Mouse (Mus musculus): ENCODE data around the gene Tuba1b. TPM values are rescaled to one million over a fixed set of nuclear protein-coding genes. Genes with fewer than 3 reads are reported as not detected.
"Not testable (repeated sequence)": the region's sequence is repeated elsewhere in the genome, so short reads cannot be mapped to it uniquely, and the experiment has no call there.

The Tuba1b gene
- total RNA-seq (2021), result 100 to 1,000 TPM; 188 to 204 TPM
- long read RNA-seq, experiment 1, transcript Tuba1b-201 (4 exons, 1,743 nt), result major isoform, 515 of 550 reads
- long read RNA-seq, experiment 1, partial matches to known transcripts, result 35 of 550 reads
- long read RNA-seq, experiment 1, other reads (novel, unspliced or antisense), result 0 of 550 reads
- long read RNA-seq, experiment 2, transcript Tuba1b-201 (4 exons, 1,743 nt), result major isoform, 471 of 512 reads
- long read RNA-seq, experiment 2, partial matches to known transcripts, result 38 of 512 reads
- long read RNA-seq, experiment 2, other reads (novel, unspliced or antisense), result 3 of 512 reads

DNA sequence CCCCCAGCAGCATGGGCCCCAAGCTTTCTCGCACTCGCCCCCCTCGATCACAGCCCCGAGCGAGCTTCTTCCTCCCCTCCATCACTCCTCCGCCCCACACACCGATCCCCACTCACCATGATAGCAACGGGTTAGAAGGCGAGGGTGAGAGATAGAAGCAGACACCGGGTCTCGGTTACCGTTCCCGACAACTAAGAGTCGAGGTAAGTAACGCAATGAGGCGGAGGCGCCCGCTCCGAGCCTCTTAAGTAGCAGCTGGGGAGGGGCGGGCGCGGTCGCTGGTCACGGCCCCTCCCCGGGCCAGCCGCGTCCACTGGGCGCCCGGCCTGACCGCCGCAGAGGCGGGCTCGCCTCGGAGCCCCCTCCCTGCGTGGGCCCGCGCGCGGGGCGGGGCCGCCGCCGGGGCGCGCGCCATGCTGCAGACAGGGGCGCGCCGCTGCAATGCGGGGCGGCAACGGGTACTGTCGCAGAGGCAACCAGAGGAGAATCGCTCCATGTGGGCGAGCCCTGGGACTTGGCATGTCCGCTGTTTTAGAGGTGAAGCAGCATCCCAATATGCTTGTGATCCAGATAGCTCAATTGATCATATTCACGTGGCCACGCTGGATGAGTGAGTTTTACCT is at the start of gene Tuba1b:
TSS of gene Tuba1b (minus strand) at position 349 of the 623 bp plus-strand sequence.
- DNase-seq, result peak; percentile 90

DNA sequence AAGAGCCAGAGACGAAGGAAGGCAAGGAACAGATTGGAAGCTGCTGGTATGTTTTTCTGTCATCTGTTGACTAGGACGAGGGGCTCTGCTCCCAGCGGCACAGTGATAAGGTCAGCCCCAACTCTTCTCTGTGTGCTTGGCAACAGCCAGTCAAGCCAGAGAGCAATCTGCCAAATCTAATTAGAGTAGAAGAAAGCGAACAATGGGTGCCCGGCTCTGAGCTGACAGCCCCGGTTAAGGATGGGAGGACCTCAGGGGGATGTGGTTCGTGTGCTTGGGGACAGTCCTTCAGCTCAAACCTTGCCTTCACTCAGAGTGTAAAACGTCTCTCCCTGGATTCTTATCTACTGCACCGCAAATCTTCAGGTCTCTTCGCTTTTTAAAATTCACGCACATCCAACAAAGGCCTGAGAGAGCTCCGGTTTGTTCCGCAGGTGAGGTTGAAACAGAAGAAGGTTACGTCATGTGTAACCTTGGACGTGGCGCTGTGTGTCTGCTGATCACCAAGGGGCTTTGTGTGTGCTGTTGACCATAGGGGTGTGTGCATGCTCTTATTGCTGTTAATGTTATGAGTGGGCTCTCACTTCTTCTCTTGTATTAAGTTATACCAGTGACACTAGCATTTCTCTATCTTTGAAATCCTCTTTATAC is 49.2 kb upstream of the Tuba1b start:
- DNase-seq, result no peak

DNA sequence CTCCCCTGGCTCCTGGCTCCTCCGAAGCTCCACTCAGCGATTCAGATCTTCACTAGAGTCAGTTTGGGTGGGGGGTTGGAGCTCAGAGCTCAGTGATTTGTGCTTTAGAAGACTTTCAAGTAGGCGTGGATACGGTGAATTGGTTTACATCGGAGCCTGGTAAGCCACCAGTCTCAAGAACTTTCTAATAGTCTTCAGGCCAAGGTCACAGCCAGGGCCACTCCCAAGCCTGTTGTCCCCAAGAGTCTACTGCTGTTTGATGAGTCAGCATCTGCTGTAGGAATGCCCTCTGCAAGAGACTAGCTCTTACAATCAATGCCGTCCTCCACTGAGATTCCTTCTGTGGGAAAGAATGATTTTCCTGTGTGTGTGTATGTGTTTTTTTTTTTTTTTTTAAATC is 47.7 kb upstream of the Tuba1b start:
- no peak for DNase-seq

DNA sequence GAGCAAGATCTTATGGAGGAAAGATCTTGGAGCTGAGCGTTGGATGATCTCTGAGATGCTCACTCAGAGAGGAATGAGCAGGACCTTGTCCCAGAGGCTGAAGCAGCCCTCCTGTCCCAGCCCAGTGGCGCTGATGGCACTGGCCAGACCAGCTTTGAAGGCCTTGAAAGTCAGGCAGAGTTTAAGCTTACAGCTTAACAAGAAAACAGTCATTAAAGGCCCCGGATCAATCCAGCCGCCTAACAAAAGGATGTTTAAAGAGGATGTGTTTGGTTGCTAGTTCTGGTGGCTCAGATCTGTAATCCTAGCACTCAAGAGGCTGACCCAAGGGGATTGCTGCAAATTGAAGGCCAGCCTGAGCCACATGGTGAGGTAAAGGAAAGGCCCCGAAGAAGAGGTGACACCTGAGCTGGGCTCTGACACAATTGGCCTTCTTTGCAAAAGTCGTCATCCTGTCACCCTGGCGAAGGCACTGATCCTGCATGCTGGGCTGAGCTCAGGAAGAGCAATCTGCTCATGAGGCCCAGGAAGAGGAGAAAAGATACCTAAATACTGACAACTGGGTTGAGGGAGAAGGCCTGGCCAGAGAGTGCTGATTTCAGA is 45.7 kb upstream of the Tuba1b start:
- no peak for DNase-seq

DNA sequence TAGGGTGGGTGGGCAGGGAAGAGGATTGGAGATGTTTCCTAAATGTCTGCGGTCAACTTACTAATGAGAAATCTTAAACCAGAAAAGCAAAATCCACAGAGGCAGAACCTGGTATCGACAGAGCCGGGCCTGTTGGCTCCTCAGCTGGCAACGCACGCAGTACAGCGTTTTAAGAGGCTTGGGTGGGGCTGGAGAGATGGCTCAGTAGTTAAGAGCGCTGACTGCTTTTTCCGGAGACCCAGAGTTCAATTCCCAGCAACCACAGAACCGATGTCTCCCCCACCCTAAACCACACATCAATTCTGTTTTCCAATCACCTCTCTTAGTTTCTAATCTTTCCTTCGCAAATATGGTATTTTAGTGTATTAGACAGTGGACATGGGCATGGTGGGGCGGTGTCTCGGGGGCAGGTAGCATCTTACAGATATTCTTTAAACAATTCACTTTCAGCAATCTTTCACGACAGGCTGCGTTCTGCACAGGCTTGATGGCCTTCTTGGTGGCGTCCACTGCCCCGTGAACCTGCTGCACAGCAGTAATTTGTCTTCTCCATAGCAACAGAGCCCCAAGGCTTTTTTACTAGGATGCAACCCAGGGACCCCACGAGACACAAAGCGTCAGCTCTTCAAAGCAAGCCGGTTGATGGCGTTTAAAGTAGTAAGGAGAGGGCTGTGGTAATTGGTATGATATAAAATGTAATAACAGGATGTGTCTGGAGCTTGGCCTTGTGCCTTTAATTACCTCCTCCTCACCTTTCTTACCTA is 44.2 kb upstream of the Tuba1b start:
- no peak for DNase-seq

DNA sequence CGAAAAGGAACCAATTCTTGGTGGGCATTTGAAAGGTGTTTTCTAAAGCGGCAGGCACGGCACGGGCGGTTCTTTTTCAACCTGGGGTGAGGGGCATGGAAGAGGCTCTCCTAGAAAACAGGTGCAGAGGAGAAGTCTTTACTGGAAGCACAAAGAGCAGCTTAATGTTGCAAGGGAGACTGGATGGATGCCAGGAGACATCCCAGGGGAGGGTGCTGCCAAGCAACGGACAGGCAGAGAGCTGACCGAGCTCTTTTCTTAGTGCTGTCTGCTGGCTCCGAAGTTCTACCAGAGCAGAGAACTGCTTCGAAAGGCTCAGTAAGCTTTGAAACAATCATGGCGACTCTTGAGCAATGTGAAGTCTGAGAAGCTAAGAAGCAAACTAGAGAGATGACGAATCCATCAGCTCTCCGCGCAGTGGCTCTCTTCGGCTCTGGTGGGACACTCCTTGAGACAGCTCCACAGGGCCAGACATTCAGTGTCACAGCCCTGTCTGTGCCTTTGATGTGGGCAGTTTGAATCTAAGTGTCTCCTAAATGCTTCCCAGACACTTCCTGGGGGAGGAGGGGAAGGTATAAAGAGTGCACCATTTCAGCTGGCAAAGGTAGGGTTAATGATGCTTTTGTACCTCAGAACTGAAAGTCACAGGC is 43.5 kb upstream of the Tuba1b start:
- peak; percentile 87 for DNase-seq

DNA sequence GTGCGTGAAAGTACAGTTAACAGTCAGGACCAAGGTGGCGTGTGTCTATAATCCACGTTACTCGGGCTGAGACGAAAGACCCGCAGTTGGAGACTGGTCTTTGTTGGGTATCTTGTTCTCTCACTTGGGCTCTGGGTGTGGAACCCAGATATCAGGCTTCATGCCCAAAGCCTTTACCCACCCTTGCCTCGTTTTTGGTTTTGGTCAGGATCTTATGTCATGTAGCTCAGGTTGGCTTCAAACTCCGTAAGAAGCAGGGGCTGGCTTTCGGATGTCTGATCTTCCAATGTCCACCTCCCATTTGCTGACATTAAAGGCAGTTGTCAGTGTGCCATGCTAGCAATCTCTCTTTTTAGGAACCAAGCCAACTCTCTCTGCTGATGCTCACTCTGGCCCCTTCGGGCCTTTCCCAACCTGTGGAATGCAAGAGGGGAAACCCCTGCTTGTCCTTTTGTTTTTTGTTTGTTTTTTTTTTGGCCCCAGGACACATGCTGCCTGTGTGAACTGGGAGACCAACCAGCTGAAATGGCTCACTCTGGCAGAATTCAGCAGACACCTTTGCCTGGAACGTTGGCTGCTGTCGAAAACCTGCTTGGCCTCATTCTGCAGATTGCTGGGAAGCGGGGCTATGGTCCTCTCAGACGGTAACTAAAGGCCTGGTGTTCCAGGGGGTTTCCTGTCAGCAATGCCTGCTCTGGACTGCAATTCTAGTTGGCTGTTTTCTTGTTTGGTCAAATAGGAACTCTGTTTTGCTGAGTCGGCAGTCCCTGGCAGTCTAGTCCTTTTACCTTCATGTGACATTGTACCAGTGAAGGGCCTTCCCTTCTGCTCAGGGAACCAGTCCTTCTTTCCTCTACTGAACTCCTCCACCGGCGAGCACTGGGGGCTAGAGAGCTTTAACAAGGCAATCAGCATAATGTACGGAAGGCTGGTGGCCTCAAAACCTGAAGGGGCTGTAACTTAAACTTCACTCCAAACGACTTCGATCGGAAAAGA is 42.7 kb upstream of the Tuba1b start:
- DNase-seq, result no peak

DNA sequence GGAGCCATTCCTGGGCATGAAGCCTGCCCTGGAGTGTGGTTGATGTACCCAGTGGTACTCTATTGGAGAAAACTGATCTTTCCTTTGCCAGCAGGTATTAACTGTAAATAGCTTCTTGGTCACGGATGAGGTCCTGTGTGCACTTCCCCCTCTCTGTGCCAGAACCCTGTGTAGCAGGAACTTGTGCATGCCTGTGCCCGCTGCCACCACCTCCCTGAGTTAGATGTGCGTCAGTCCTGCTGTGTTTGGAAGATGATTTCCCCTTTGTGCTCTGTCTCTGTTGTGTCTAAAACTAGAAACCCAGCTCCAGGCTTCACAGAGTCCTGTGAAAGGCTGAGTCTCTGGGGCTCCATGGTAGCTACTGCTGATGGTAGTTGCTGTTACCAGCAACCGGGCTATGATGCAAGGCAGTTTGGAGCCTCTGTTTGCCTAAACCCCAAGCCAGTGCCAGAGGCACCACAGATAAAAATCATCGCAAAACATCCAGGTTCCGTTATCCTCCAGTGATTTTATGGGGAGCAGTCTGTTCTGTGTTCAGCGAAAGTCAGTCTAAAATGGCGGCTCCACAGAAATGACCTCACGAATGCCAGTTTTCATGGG is 38.8 kb upstream of the Tuba1b start:
- no peak for DNase-seq

DNA sequence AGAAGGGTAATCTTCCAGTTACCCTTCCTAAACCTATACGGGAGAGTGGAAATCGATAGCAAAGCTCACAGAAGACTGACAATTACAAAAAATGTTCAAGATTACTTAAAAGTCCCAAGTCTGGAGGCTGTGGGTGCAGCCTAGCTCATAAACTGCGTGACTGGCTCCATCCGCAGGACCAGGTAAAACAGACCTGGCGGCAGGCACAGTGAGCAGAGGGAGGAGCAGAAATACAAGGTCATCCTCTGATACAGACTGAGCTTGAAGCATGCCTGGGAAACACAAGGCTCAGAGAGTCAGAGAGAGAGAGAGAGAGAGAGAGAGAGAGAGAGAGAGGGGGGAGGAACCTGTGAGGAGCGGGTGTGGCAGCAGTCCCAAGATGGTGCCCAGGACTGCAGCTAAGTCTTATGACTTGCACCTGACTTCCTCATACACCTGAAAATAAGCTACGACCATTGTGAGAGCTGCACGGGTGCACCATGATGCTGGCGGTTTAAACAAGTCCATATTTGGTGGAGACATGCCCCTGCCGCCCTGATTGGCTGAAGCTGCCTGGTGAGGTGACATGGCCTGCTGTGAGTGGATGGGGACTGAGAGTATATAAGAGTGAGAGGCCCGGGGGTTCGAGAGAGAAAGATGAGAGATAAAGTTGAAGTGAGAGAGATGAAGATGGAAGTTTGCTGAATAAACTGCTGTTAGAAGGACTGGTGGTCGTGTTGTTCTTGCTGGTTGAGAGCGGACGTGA is 37.4 kb upstream of the Tuba1b start:
- DNase-seq, result not testable (repeated sequence)

DNA sequence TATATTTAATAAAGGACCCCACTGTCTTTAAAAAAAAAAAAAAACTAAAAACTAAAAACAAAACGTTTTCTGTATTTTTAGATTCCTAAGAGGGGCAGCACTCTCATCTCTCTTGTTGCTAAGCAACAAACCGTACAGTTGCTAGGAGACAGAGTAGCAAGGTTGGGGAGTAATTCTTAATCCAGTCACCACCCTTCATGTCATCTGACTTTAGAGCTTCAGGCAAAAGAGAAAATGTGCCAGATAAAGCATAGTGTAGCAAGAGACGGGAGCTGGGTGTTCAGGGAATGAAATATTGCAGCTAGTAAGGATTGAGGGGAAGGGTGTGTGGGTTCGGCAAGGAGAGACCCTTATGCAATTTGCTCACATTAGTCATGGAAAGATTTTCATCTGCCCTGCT is 36.7 kb upstream of the Tuba1b start:
- no peak for DNase-seq

DNA sequence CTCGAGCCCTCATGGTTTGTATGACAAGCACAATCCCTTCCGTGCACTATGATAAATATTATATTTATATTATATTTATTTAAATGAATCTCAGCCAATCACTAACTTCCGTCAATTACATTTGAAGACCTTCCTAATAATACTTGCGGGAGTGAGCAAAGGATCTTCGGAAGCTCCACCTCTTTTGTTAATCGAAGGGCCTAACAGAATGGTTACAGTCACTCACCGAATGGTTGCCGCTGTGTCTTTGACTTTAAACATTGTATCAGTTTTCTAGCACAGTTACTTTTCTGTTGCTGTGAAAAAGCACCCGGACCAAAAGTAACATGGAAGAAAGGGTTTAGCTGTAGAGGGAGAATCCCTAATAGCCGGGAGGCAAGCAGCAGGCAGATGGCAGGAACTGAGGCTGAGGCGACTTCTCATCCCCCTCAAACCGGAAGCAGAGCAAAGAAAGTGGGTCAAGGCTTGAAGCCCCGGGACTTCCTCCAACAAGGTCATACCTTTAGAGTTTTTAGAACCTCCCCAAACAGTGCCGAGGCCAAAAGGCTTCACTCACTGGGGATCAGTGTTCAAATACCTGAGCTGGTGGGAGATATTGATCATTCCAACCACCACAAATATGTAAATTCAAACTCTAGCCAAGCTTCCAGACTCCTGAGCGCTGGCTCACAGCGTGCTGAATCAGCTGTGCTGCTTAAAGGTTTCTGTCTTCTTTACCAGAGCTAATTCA is 35.2 kb upstream of the Tuba1b start:
- DNase-seq, result no peak

DNA sequence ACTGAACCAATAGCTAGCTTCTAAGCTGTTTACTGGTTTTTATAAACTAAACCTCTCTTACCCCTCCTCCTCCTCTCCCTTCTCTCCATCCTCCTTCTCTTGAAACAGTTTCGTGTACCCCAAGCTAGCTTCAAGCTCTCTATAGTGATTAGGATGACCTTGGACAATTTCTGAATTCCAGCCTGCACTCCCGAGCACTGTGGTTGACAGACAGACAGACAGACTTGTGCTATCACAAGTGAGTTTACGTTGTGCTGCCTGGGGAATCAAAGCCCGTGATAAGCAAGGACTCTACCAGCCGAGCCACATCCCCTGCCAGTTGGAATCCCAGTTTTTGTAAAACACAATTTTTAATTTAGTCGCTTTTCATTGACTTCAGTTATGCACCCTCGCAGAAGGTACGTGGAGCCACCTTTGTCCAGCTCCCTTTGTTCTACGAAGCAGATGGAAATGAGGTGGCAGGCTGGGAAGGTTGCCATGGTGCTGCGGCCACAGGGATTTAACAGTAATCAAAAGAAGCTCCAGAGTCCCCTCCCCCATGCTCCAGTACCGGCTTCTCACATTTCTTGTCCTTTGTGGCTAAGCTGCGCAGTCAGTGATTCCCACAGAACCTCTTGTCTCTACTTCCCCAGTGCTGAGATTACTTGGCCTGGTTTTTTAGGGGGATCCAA is 34.5 kb upstream of the Tuba1b start:
- peak; percentile 52 for DNase-seq

DNA sequence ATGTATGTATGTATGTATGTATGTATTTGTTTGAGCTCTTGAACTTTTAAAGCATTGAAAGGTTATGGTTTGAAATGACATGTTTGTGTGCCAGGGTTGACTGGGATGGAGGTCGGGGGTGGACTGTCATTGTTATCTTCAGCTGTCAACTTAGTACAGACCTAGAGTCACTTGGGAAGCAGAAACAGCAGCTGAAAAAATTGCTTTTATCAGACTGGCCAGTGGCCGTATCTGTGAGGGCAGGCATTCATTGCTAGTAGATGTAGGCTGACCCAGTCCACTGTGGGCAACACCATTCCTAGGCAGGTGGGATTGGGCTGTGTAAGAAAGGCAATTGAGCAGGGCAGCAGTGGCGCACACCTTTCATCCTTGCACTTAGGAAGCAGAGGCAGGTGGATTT is 25.2 kb upstream of the Tuba1b start:
- DNase-seq, result no peak

DNA sequence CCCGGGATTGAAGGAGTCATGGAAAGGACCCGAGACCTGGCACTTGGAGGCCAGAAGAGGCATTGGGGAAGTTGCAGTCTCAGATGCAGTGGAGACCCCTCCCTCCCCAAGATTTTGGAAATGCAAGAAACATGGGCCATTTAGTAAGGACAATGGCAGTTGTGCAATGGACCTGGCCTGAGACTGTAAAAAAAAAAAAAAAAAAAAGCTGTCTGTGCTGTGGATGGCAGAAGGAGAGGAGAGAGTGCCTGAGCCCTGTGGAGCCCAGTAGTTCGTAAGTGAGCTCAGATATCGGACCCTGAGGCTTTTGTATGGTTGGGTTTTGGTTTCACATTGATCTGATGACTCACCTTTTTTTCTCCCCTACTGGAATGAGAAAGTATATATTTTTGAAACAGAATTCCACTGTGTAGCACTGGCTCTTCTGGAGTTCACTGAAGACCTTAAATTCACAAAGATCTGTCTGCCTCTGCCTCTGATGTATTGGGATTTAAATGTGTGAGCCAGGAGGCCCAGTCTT is 24.6 kb upstream of the Tuba1b start:
- no peak for DNase-seq

DNA sequence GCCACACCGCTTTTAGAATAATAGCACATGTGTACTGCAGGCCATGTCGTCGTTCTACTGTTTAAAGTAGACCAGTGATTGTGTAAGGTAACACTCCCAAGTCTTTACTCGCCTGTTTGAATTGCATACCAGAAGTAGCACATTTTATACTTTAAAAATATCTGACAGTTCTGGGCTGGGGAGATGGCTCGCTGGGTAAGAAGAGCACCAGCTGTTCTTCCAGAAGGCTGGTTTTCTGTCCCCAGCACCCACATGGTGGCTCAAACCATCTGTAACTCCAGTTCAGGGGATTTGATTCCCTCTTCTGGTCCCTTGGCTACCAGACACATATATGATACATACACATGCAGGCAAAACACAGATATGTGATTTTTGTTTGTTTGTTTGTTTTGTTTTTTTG is 23.1 kb upstream of the Tuba1b start:
- DNase-seq, result no peak

DNA sequence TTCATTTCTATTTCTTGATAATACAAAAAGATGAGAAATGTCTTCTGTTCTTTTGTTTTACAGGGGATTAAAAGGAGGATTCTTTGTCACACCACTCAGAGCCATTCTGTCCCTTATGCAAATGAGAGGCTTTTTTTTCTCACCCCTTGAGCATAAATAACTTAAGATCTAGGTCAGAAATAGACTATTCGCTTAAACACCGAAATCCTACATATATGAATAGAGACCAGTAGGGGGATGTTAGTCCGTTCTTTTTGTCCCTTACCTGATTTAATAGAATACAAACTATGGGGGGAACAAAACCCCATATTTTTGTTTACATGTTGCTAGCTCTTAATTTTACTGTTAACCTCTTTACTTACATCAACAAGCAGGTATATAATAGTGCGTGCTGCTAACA is 21.6 kb upstream of the Tuba1b start:
- DNase-seq, result no peak

DNA sequence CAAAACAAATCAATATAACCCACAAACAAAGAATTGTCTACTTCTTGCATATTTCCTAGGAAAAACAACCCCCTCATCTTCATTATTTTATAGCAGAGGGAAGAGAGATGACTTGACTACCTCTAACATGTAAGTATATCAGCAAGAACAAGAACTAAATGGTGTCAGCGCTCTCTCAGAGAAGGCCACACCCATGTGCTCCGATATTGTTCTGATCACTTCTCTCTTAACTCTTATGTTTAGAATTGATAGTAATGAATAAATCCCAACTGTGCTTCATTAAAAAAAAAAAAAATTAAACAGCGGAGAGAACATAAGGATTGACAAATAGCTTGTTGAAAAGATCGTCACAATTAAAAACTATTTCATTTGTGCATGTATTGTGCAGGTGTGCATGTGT is 21.0 kb upstream of the Tuba1b start:
- DNase-seq, result no peak

Data from gastrocnemius, postnatal 10 days (tissue).